Mouse (Mus musculus) limb, embryonic 10.5 days (tissue): ENCODE results near the gene Csf1. TPM values are rescaled to one million over a fixed set of nuclear protein-coding genes. Genes with fewer than 3 reads are reported as not detected.

Source experiments
- DNase-seq: peaks from one replicate; pipeline ENCODE4 v3.0.0-alpha.2; 2017; ENCODE audit warnings: low spot score
- H3K27ac ChIP-seq: fragments of 300-500 bp; sonication (generic); 2 replicates; pipeline ENCODE4 v1.5.1; 2016; ENCODE audit warnings: mild to moderate bottlenecking
- H3K27me3 ChIP-seq: fragments of 300-500 bp; sonication (generic); 2 replicates; pipeline ENCODE4 v1.6.1; 2016; ENCODE audit warnings: low read depth, mild to moderate bottlenecking; ENCODE audit not compliant: poor library complexity, severe bottlenecking
- H3K36me3 ChIP-seq: fragments of 300-500 bp; sonication (generic); 2 replicates; pipeline ENCODE4 v1.6.1; 2016; ENCODE audit warnings: mild to moderate bottlenecking, moderate library complexity
- H3K4me1 ChIP-seq: fragments of 300-500 bp; sonication (generic); 2 replicates; pipeline ENCODE4 v1.6.1; 2016
- H3K4me3 ChIP-seq: fragments of 300-500 bp; sonication (generic); 2 replicates; pipeline ENCODE4 v1.5.1; 2016; ENCODE audit warnings: mild to moderate bottlenecking, moderate library complexity
- H3K9me3 ChIP-seq: fragments of 300-500 bp; sonication (generic); replicated peaks from 2 replicates; pipeline ENCODE4 v1.6.1; 2016; ENCODE audit warnings: mild to moderate bottlenecking
- WGBS: fragments of 180-500 bp; shearing (Covaris S2); methylation state at CpG from one replicate; pipeline ENCODE4 v1.1.7; 2016; 5-methylcytosine and 5-hydroxymethylcytosine counted together
- polyA plus RNA-seq: library from polyadenylated mRNA; unstranded; fragments of >200 nt; fragmentation: Nextera tagmentation; extraction: Ambion mirVana; gene quantifications from 2 replicates; pipeline ENCODE4 v1.2.1, GENCODE M21; 2016

The Csf1 gene
- polyA plus RNA-seq, 1 experiment from 2014 or later = 4.6 TPM

DNA sequence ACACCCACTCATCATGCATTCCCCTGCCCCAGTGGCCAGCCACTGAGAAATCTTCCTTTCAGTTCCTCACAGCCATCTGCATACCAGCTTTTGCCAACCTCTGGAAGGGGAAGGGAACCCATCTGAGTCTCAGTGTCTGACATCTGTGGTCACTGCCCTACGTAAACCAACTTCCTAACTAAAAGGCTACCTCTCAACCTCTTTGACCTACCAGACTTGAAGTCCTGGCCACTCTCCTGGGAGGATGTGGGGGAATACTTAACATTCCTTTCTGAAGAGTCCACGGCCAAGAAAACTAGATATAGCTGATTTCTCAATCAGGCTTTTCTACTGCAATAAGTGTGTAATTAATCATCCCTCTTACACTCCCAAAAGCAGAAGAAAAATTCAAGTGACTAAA is 54.1 kb downstream of the Csf1 start:
- Histone ChIP-seq H3K4me1 (0 out of 2 replicates have a peak, but pooled peaks cover 2% of the 10 kb centered on the region), H3K36me3 (no peaks in the 10 kb centered on the region), H3K9me3 (no peaks in the 10 kb centered on the region), H3K27ac (no peak overlapping the region), H3K27me3 (no peaks in the 10 kb centered on the region), H3K4me3 (no peak overlapping the region)
- 38% methylated on average over 2 of the region's 2 CpGs for WGBS
- DNase-seq = no peak

DNA sequence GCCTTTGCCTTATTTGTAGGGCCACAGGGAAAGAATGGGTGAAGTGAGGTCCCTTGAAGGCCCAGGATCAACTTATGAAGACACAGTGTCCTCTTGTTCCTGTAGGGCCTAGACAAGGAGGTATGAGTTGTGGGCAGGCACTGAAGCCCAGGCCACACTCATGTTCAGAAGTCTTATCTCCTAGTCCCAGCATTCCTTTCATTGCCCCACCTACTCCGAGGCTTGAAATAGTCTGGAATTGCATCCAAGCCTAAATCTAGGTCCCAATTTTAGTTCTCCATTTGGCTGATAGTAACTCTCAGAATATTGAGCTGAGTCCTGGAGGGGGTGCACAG is 55.9 kb downstream of the Csf1 start:
- Histone ChIP-seq H3K9me3 (no peaks in the 10 kb centered on the region), H3K27me3 (no peaks in the 10 kb centered on the region), H3K4me3 (no peak overlapping the region), H3K27ac (no peak overlapping the region), H3K4me1 (0 out of 2 replicates have a peak, but pooled peaks cover 2% of the 10 kb centered on the region), H3K36me3 (no peaks in the 10 kb centered on the region)
- WGBS = 93% methylated on average over 1 of the region's 1 CpGs
- DNase-seq = no peak

DNA sequence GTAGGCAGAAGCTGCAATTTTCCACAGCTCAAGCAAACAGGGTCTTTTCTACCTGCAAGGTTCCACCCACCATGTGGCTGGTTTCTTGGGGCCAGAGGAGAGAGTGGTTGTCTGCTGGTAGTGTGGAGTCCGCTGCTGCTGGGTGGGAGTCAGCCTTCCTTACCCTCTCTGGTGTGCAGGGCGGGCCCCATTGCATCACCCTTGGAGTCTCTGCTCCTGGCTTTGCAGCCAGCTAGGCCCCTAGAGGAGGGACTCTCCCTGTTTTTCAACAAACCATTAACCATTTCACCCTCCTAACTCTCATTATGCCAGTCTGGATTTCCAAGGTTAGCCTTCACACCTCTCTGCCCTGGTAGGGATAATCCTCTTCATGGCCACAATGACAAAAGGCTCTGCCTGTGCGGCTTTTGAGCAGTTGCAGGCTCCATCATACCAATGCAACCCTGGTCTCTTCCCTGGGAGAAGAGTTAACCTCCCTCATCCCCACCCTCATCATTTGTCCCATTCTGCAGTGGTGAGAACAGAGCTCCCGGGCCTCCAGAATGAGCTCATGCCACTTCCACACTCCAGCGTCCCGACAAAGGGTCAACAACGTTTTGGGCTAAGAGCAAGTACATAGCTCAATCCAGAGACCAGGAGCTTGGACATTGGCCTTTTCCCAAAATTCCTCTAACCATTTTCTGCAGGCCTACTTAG is 56.4 kb downstream of the Csf1 start:
- WGBS = 82% methylated on average over 7 of the region's 7 CpGs

DNA sequence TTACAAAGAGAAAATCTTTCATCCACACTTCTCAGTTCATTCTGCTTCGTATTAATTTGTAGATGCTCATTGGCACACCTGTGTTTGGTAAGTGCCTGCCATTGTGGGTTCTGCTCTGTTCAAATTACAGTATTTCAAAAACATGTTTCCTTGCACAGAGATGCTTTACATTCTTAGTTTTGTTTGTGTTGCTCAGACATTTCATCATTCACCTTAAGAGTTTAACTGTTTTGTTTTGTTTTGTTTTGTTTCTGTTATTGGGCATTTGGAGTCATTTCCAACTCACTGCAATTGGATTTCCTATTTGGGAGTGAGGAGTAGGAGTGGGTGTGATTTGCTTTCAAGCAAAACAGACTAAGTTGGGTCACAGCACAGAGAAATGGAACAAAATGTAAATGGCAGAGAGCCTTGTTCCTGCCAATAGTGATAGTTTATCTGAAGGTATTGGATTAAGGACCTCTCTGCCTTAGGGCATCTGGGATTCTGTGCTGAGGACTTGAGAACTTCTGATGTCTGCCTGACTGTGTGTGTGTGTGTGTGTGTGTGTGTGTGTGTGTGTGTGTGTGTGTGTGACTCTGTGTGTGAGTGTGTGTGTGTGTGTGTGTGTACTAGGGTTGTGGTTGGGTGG is 58.4 kb downstream of the Csf1 start:
- Histone ChIP-seq H3K36me3 (no peaks in the 10 kb centered on the region), H3K4me1 (peaks cover 4% of the 10 kb centered on the region; the same call in 1 of the 2 replicates), H3K27ac (no peak overlapping the region), H3K4me3 (no peak overlapping the region), H3K9me3 (no peaks in the 10 kb centered on the region), H3K27me3 (no peaks in the 10 kb centered on the region)
- DNase-seq = no peak
- WGBS = 84% methylated on average over 1 of the region's 1 CpGs

More for the DNA sequence above, 56.4 kb downstream of the Csf1 start:
- 0 out of 2 replicates have a peak, but pooled peaks cover 2% of the 10 kb centered on the region for H3K4me1 ChIP-seq
- no peaks in the 10 kb centered on the region for H3K27me3 ChIP-seq
- H3K36me3 ChIP-seq = no peaks in the 10 kb centered on the region
- H3K9me3 ChIP-seq = no peaks in the 10 kb centered on the region
- DNase-seq = no peak
- H3K27ac ChIP-seq = no peak overlapping the region; the same call in 1 of the 2 replicates
- no peak overlapping the region for H3K4me3 ChIP-seq

DNA sequence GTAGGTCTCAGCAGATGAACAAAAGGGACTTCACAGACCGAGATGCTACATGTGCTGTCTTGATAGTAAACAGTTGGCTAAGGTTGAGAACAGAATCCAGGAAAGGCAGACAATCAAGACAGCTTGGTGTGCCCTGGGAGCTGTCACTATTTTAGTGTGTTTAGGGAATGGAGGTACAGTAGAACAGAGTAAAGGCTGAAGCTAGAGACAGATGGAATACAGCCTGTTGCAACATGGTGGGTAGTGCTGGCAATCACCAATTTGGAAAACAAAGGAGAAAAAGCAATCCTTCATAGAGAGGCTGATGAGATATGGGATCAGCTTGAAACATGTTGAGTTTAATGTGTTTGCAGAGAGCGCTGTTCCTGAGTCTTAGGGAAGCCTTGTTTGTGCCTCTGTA is 59.6 kb downstream of the Csf1 start:
- H3K4me3 ChIP-seq = no peak overlapping the region
- no peaks in the 10 kb centered on the region for H3K9me3 ChIP-seq
- no peaks in the 10 kb centered on the region for H3K36me3 ChIP-seq
- no peaks in the 10 kb centered on the region for H3K27me3 ChIP-seq
- 91% methylated on average over 2 of the region's 2 CpGs for WGBS
- H3K27ac ChIP-seq = no peak overlapping the region
- H3K4me1 ChIP-seq = peaks cover 7% of the 10 kb centered on the region; the same call in 1 of the 2 replicates
- no peak for DNase-seq

DNA sequence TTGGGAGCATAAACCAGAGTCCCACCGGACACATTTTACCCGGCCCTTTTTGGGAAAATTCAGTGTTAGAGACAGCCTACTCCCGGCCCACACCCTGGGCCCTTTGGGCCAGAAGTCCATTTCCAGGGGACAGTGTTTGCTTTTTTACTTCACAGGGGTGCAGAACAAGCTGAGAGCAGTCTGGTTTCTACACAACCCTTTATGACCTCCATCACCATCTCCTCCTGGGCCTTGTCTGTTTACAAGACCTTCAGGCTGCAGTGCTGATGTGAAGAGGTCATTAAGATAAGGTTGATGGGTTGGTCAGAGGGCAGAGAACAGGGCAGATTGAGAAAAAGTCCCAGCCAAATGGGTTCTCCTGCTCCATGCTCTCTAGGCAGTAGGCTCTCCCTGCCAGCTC is 63.4 kb downstream of the Csf1 start:
- Histone ChIP-seq H3K9me3 (no peaks in the 10 kb centered on the region), H3K36me3 (no peaks in the 10 kb centered on the region), H3K27me3 (no peaks in the 10 kb centered on the region), H3K4me1 (peaks cover 23% of the 10 kb centered on the region), H3K27ac (peak overlapping the region; percentile 67), H3K4me3 (peak overlapping the region; percentile 79)
- 30% methylated on average over 3 of the region's 3 CpGs for WGBS
- DNase-seq = no peak

DNA sequence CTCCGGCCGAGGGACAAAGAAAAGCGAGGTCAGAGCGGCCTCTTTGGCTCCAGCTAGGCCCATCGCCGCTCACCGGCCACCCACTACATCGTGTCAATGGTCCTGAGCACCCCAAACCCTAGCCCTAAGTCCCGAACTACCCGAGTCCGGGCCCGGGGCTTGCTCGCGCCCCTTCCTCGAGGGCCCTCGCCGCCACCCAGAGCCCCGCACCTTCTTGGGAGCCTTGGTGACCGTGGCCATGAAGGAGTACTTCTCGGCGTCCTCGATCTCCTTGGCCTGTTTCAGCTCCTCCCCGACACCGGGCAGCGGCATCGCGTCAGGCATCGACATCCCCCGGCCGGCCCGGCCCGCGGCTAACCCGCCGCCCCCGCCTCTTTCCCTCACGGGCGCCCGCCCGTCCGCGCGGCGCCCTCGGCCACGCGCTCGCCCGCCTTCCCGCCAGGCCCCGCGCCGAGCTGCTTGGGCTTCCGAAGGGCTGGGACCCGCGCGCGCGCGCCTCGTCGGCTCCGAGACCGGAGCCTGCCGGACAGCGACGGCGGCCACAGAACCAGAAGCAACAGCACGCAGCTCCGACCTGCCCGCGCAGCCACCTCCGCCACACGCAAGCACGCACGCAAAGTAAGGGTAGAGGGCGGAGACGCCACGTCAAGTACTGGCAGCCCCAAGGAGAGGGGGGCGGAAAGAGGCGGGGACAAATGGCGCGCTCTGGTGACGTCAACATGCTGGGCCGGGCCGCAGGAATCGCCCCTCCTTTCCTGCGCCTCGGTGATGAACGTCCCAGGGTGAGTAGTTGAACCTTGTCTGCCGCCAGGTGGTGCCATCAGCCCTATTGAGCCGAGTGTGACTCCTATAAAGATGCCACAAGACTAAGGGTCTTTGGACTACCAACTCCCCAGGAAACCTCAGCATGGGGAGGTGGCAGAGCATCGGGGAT is 64.1 kb downstream of the Csf1 start, which contains the start of gene Ahcyl1:
Ahcyl1 (minus strand) TSS at position 613 of the 934 bp plus-strand sequence.
- Histone ChIP-seq H3K4me1 (peaks cover 23% of the 10 kb centered on the region), H3K36me3 (no peaks in the 10 kb centered on the region), H3K27me3 (no peaks in the 10 kb centered on the region), H3K27ac (peak within 1 kb of the TSS; percentile 97), H3K9me3 (no peaks in the 10 kb centered on the region), H3K4me3 (peak within 1 kb of the TSS; percentile 79)
- DNase-seq = peak; percentile 100
- under 1% methylated on average over 93 of the region's 93 CpGs for WGBS

DNA sequence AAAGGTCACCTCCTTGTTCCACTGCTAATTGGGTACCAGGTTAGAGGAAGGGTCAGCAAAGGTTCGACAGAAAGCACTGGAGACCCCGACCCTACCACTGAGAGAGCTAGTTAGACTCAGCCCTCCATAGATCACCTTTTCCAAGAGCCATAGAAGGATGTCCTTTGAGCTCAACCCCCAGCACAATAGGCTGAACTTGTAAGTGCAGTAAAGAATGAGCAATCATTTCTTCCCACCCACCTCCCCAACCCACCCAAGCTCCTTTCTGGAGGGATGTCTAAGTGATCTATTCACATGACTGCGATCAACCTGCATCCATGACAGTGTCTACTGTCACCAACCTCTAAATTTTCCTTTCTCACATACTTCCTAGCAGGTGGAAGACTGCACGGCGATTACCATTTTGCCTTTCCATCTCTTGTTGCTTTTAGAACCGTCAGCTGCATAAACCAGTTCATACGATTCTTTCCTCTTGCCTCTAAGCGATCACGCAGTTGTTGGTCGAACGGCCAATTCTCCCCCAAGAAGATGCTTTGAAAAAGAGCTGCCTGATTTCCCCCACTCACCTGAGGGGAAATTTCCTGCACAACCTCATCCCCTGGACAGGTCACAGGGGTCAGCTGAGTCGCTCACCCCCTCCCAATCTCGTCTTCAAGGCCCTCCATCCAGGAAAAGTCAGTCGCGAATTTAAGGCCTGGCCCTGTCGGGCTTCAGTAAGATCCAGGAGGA is 64.9 kb downstream of the Csf1 start:
- WGBS = 9% methylated on average over 16 of the region's 16 CpGs
- H3K36me3 ChIP-seq = no peaks in the 10 kb centered on the region
- peak overlapping the region; percentile 97 for H3K27ac ChIP-seq
- peak; percentile 36 for DNase-seq
- peak overlapping the region; percentile 79 for H3K4me3 ChIP-seq
- H3K4me1 ChIP-seq = peaks cover 32% of the 10 kb centered on the region
- no peaks in the 10 kb centered on the region for H3K27me3 ChIP-seq
- no peaks in the 10 kb centered on the region for H3K9me3 ChIP-seq

DNA sequence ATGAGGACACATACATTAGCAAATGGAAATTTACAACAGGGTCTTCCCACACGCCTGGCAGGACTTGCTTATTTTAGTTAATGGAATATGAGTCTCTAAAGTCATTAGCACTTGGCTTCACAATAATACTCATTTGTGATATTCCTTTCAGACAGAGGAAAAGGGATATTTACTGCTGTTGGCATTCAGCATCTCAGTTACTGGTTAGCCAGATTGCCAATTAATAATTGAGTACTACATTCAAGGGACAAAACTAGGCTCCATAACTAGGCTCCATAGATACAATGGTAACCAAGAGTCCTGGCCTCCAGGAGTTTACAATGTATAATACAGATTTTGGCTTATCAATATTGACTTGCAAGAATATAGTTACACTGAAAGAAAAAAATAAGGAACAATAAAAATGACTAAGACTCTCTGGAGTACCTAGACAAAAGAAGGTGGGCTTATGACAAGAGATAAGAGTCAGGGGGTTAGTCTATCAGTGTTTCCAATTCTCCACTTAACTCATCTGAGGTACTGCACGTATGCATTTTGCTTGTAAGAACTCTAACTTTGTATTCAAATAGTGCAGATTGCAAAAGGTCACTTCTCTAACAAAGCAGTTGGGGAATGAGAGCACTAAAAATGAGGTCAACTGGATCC is 65.9 kb downstream of the Csf1 start:
- peaks cover 37% of the 10 kb centered on the region for H3K4me1 ChIP-seq
- 82% methylated on average over 2 of the region's 2 CpGs for WGBS
- H3K4me3 ChIP-seq = peak overlapping the region; percentile 79
- DNase-seq = no peak
- H3K27me3 ChIP-seq = no peaks in the 10 kb centered on the region
- H3K27ac ChIP-seq = no peak overlapping the region
- H3K9me3 ChIP-seq = no peaks in the 10 kb centered on the region
- 0 out of 2 replicates have a peak, but pooled peaks cover 3% of the 10 kb centered on the region for H3K36me3 ChIP-seq
